Mouse (Mus musculus) heart, embryonic 14.5 days (tissue): ENCODE data around the gene Nav1. TPM values are rescaled to one million over a fixed set of nuclear protein-coding genes. Genes with fewer than 3 reads are reported as not detected.

Experiments
- ATAC-seq: fragments of 200-750 bp; cut with Nextera tagmentation; 2 replicates; pipeline ENCODE4 v1.8.0; 2017; ENCODE audit warnings: low read depth, moderate TSS enrichment; ENCODE audit not compliant: insufficient number of reproducible peaks, insufficient read depth, low FRiP score
- H3K27ac ChIP-seq, 2 experiments: fragments of 200-500 bp in 1 of 2; fragments of 300-500 bp in 1 of 2; sonication (generic) in 1 of 2; replicated peaks in 1 of 2; 2 replicates each; pipeline ENCODE4 v1.5.1; 2012 to 2014; ENCODE audit warnings: low read depth in 2 of 2, low read length in 2 of 2, control low read depth in 1 of 2, mild to moderate bottlenecking in 1 of 2, mixed read lengths in 1 of 2; ENCODE audit not compliant: control insufficient read depth in 1 of 2, insufficient read depth in 1 of 2
- H3K27me3 ChIP-seq: fragments of 300-500 bp; sonication (generic); 2 replicates; pipeline ENCODE4 v1.6.1; 2014; ENCODE audit warnings: mild to moderate bottlenecking, low read length, control low read depth; ENCODE audit not compliant: control insufficient read depth, insufficient read depth
- H3K36me3 ChIP-seq: fragments of 300-500 bp; sonication (generic); 2 replicates; pipeline ENCODE4 v1.6.1; 2014; ENCODE audit warnings: mild to moderate bottlenecking, control low read depth, low read length, mixed read lengths; ENCODE audit not compliant: control insufficient read depth, insufficient read depth
- H3K4me1 ChIP-seq, 2 experiments: fragments of 200-500 bp in 1 of 2; fragments of 300-500 bp in 1 of 2; sonication (generic) in 1 of 2; 2 replicates each; pipeline ENCODE4 v1.6.1; 2012 to 2014; ENCODE audit warnings: low read length in 2 of 2, control low read depth in 1 of 2, mixed read lengths in 1 of 2; ENCODE audit not compliant: control insufficient read depth in 2 of 2, insufficient read depth in 2 of 2
- H3K4me2 ChIP-seq: fragments of 300-500 bp; sonication (generic); 2 replicates; pipeline ENCODE4 v1.6.1; 2014; ENCODE audit warnings: mild to moderate bottlenecking, low read length
- H3K4me3 ChIP-seq, 2 experiments: fragments of 200-500 bp in 1 of 2; fragments of 300-500 bp in 1 of 2; sonication (generic) in 1 of 2; 2 replicates each; pipeline ENCODE4 v1.5.1; 2012 to 2014; ENCODE audit warnings: low read length in 2 of 2, mild to moderate bottlenecking in 2 of 2, control low read depth in 1 of 2, low read depth in 1 of 2, moderate library complexity in 1 of 2; ENCODE audit not compliant: control insufficient read depth in 1 of 2, insufficient read depth in 1 of 2
- H3K9ac ChIP-seq: fragments of 300-500 bp; sonication (generic); 2 replicates; pipeline ENCODE4 v1.6.1; 2014; ENCODE audit warnings: mild to moderate bottlenecking, low read length
- H3K9me3 ChIP-seq: fragments of 300-500 bp; sonication (generic); 2 replicates; pipeline ENCODE4 v1.6.1; 2016; ENCODE audit warnings: low read length, control low read depth; ENCODE audit not compliant: control insufficient read depth
- WGBS: fragments of 180-500 bp; shearing (Covaris S2); extraction: QIAGEN DNeasy Blood & Tissue Kit; methylation state at CpG from one replicate; pipeline ENCODE4 v1.1.7; 2014; 5-methylcytosine and 5-hydroxymethylcytosine counted together
- polyA plus RNA-seq: library from polyadenylated mRNA; unstranded; fragments of >200 nt; fragmentation: Nextera tagmentation; extraction: Ambion mirVana; gene quantifications from 2 replicates; pipeline ENCODE4 v1.2.1, GENCODE M21; 2014

Nav1 gene
- polyA plus RNA-seq, 1 experiment from 2014 or later = 28.0 TPM

DNA sequence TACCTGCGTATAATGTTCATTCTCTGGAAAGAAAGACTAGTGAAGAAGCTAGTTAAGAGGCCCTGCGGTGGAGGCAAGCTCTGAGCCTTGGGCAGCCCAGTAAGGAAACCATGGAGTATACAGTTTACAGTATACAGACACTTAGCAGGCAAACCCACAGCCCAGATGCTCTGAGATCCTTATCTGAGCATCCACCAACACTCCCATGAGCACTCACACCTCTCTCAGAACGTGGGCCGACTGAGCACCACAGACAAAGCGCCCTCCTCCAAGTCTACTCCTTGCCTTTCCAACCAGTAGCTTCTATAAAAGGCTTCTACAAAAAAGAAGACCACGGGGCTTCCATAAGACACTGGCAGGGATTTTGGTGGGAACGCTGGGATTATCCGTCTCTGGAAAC lies 51.2 kb downstream of the Nav1 start:
- H3K36me3 ChIP-seq = no peaks in the 10 kb centered on the region
- no peak for ATAC-seq
- no peaks in the 10 kb centered on the region for H3K27me3 ChIP-seq
- H3K9ac ChIP-seq = no peak overlapping the region
- H3K27ac ChIP-seq = no peak overlapping the region
- peaks cover 16 to 27% of the 10 kb centered on the region in 2 experiments for H3K4me1 ChIP-seq
- WGBS = 85% methylated on average over 8 of the region's 8 CpGs
- no peaks in the 10 kb centered on the region for H3K9me3 ChIP-seq
- no peak overlapping the region for H3K4me3 ChIP-seq
- no peak overlapping the region for H3K4me2 ChIP-seq

DNA sequence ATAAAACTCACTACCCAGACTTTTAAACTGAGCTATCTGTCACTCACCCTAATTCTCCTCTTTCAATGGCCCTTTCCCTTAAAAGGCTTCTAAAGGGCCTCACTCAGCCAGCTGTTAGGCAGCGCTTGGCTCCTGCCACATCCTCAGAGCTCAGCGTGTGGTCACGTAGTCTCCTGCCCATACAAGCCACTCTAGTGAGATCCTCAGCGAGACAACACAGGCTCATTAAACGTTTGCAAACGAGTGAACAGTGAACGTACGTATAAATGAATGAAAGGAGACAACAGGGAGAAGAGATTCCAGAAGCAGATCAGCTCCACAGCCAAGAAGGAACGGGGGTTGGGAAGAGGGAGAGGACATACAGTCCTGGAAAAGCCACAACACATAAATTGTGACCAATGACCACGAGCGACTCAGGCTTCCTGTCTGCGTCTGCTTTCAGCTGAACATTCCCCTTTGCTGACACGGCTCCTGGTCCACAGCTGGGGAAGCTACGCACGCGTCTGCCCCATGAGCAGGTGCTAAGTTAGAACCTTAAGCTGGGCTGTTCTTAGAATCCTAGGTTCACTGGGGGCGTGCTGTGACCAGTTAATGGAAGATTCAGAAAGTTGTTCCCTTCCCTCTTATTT lies 52.3 kb downstream of the Nav1 start:
- H3K4me1 ChIP-seq = peaks cover 16 to 30% of the 10 kb centered on the region in 2 experiments
- no peak overlapping the region; the same call in 1 of the 2 replicates for H3K9ac ChIP-seq
- no peaks in the 10 kb centered on the region for H3K36me3 ChIP-seq
- H3K4me3 ChIP-seq = no peak overlapping the region
- H3K4me2 ChIP-seq = peak overlapping the region; percentile 18; the same call in 1 of the 2 replicates
- ATAC-seq = no peak
- peak overlapping the region in 1 of 2 experiments; percentile 28; a peak in 1 of 4 replicates for H3K27ac ChIP-seq
- WGBS = 27% methylated on average over 17 of the region's 17 CpGs
- H3K27me3 ChIP-seq = no peaks in the 10 kb centered on the region
- H3K9me3 ChIP-seq = no peaks in the 10 kb centered on the region

DNA sequence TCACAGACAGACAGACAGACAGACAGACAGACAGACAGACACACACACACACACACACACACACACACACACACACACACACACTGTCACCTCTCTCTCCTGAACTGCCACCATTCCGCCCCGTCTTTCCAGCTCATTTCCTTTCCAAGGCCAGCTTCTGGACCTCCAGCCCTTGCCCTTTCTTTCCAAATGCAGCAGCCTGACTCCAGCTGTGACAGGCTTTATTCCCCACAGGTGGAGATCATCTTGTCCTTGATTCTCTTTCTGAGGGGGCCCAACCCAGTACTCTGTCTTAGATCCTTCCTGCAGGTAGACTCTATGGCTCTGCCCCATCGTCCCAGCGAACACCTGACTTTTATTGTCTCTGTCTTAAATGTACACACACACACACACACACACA lies 53.5 kb downstream of the Nav1 start:
- ATAC-seq = no peak

DNA sequence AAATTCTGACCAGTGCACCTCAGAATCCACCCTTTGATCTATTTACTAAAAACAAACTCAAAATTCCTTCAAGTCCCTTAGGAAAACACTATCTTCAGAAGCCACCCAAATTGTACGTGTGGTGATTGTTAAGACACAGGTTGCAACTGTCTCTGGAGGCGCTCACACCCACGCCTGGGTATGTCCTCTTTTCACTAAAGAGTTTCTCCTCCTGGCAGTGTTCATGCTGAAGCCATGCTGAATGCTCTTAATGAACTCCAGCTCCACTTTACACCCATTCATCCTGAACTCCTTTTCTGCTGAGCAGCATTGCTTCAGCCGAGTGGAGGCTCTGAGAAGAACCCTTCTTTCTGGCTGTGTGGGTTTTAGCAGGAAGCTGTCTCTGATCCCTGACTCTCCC lies 53.9 kb downstream of the Nav1 start:
- no peaks in the 10 kb centered on the region for H3K36me3 ChIP-seq
- no peak overlapping the region for H3K4me2 ChIP-seq
- H3K4me3 ChIP-seq = no peak overlapping the region
- no peak for ATAC-seq
- no peaks in the 10 kb centered on the region for H3K9me3 ChIP-seq
- peaks cover 27 to 42% of the 10 kb centered on the region in 2 experiments for H3K4me1 ChIP-seq
- no peaks in the 10 kb centered on the region for H3K27me3 ChIP-seq
- no peak overlapping the region for H3K27ac ChIP-seq
- H3K9ac ChIP-seq = no peak overlapping the region
- WGBS = 70% methylated on average over 4 of the region's 4 CpGs

More for the DNA sequence above, 53.5 kb downstream of the Nav1 start:
- H3K36me3 ChIP-seq = no peaks in the 10 kb centered on the region
- no peaks in the 10 kb centered on the region for H3K9me3 ChIP-seq
- no peak overlapping the region for H3K4me3 ChIP-seq
- no peaks in the 10 kb centered on the region for H3K27me3 ChIP-seq
- H3K9ac ChIP-seq = no peak overlapping the region
- H3K4me1 ChIP-seq = peaks cover 26 to 41% of the 10 kb centered on the region in 2 experiments
- WGBS = 88% methylated on average over 4 of the region's 4 CpGs
- H3K27ac ChIP-seq = no peak overlapping the region
- no peak overlapping the region for H3K4me2 ChIP-seq

DNA sequence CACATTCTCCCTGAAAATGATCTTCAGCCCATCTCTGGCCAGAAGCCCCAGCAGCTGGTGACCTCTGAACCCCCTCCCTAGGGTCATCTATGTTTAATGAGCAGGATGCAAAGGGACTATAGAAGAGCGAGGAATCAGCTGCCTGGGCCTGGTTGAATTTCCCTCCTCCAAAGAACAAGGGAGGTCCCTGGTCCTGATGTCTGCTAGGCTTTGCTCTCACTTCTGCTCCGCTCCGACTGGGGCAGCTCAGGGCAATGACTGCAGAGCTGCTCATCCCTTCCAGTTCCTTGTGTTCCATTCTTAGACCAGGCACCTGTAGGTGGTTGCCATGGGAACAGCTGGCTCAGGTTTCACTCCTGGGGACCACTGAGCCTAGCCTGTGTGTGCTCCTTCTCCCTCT lies 56.2 kb downstream of the Nav1 start:
- peaks cover 29 to 44% of the 10 kb centered on the region in 2 experiments for H3K4me1 ChIP-seq
- 82% methylated on average over 3 of the region's 3 CpGs for whole genome bisulfite sequencing
- no peaks in the 10 kb centered on the region for H3K9me3 ChIP-seq
- no peak overlapping the region for H3K9ac ChIP-seq
- no peaks in the 10 kb centered on the region for H3K36me3 ChIP-seq
- no peak overlapping the region for H3K4me2 ChIP-seq
- H3K4me3 ChIP-seq = no peak overlapping the region
- H3K27me3 ChIP-seq = no peaks in the 10 kb centered on the region
- no peak for ATAC-seq
- no peak overlapping the region for H3K27ac ChIP-seq

DNA sequence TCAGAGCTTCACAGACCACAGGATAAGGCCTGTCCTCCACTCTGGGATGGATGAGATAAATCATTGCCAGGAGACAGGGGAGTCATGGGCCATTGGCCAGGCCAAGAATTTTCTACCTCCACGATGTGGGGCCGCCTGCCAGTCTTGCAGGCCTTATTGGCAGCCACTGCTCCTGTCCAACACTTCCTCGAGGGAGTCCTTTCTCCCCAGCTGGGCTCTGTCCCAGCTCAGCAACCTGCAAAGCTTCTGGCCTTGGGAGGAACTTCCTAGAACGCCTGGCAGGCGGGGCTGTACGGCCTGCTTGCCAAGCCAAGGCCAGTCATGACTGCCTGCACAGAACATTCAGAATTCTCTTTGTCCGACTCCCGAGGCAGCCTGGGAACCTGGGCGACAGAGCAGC lies 58.3 kb downstream of the Nav1 start:
- H3K36me3 ChIP-seq = no peaks in the 10 kb centered on the region
- WGBS = 52% methylated on average over 9 of the region's 9 CpGs
- H3K9me3 ChIP-seq = no peaks in the 10 kb centered on the region
- peak overlapping the region; percentile 11 to 15; a peak in 3 of 4 replicates for H3K27ac ChIP-seq
- H3K27me3 ChIP-seq = no peaks in the 10 kb centered on the region
- no peak overlapping the region for H3K9ac ChIP-seq
- H3K4me3 ChIP-seq = no peak overlapping the region
- H3K4me1 ChIP-seq = peaks cover 19 to 36% of the 10 kb centered on the region in 2 experiments
- peak; percentile 29; the same call in 1 of the 2 replicates for ATAC-seq
- H3K4me2 ChIP-seq = no peak overlapping the region

DNA sequence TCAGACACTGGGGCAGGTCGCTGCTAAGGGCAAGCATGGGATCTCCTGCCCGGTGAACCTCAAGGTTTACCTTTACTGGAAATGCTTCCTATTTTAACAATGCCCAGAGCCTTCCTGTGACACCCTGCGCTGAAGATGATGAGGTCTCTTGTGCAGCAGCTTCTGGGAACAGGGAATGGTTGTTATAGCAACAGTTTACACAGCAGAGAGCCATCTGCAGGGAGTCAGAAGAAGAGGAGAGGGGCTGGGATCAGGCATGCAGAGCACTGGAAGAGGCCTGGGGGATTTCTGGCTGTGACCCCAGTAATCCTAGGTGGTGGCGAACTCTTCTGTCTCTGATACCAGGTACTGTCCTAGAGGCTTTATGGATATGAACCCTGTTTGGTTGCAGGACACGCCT lies 61.0 kb downstream of the Nav1 start:
- ATAC-seq = no peak
- H3K9ac ChIP-seq = no peak overlapping the region
- H3K27ac ChIP-seq = no peak overlapping the region
- H3K9me3 ChIP-seq = no peaks in the 10 kb centered on the region
- H3K4me3 ChIP-seq = no peak overlapping the region
- 60% methylated on average over 5 of the region's 5 CpGs for whole genome bisulfite sequencing
- no peaks in the 10 kb centered on the region for H3K27me3 ChIP-seq
- H3K4me2 ChIP-seq = no peak overlapping the region
- H3K4me1 ChIP-seq = peaks cover 31 to 57% of the 10 kb centered on the region in 2 experiments
- no peaks in the 10 kb centered on the region for H3K36me3 ChIP-seq
